Mouse (Mus musculus) hindbrain, postnatal 0 days (tissue): ENCODE data around the gene Apoa5. TPM values are rescaled to one million over a fixed set of nuclear protein-coding genes. Genes with fewer than 3 reads are reported as not detected.

ENCODE experiments used
- ATAC-seq: fragments of 200-750 bp; cut with Nextera tagmentation; 2 replicates; pipeline ENCODE4 v1.8.0; 2017; ENCODE audit warnings: mild to moderate bottlenecking, moderate TSS enrichment, moderate library complexity
- DNase-seq: peaks from one replicate; pipeline ENCODE4 v3.0.0-alpha.2; 2015; ENCODE audit warnings: low spot score
- H3K27ac ChIP-seq: fragments of 300-500 bp; sonication (generic); 2 replicates; pipeline ENCODE4 v1.5.1; 2014; ENCODE audit warnings: mild to moderate bottlenecking
- H3K27me3 ChIP-seq: fragments of 300-500 bp; sonication (generic); 2 replicates; pipeline ENCODE4 v1.6.1; 2014; ENCODE audit warnings: low read length, mixed read lengths; ENCODE audit not compliant: insufficient read depth
- H3K36me3 ChIP-seq: fragments of 300-500 bp; sonication (generic); 2 replicates; pipeline ENCODE4 v1.6.1; 2014; ENCODE audit warnings: low read length, mixed read lengths; ENCODE audit not compliant: insufficient read depth
- H3K4me1 ChIP-seq: fragments of 300-500 bp; sonication (generic); 2 replicates; pipeline ENCODE4 v1.6.1; 2014; ENCODE audit warnings: antibody characterized with exemption, low read length, mixed read lengths; ENCODE audit not compliant: insufficient read depth
- H3K4me2 ChIP-seq: fragments of 300-500 bp; sonication (generic); 2 replicates; pipeline ENCODE4 v1.6.1; 2014; ENCODE audit warnings: low read depth, mild to moderate bottlenecking, low read length, moderate library complexity, mixed read lengths
- H3K4me3 ChIP-seq: fragments of 300-500 bp; sonication (generic); 2 replicates; pipeline ENCODE4 v1.5.1; 2014; ENCODE audit warnings: low read length
- H3K9ac ChIP-seq: fragments of 300-500 bp; sonication (generic); replicated peaks from 2 replicates; pipeline ENCODE4 v1.6.1; 2014; ENCODE audit warnings: mild to moderate bottlenecking, low read length, moderate library complexity, mixed read lengths
- H3K9me3 ChIP-seq: fragments of 300-500 bp; sonication (generic); 2 replicates; pipeline ENCODE4 v1.6.1; 2016; ENCODE audit warnings: low read length, mixed read lengths
- CTCF ChIP-seq: IDR thresholded peaks from 2 replicates; pipeline ENCODE4 v1.5.1; 2016; ENCODE audit warnings: antibody characterized with exemption, control low read depth, low read depth
- WGBS: fragments of 180-500 bp; shearing (Covaris S2); extraction: QIAGEN DNeasy Blood & Tissue Kit; methylation state at CpG from one replicate; pipeline ENCODE4 v1.1.7; 2014; 5-methylcytosine and 5-hydroxymethylcytosine counted together
- polyA plus RNA-seq: library from polyadenylated mRNA; unstranded; fragments of >200 nt; fragmentation: Nextera tagmentation; extraction: Ambion mirVana; gene quantifications from 2 replicates; pipeline ENCODE4 v1.2.1, GENCODE M21; 2015
- total RNA-seq: library from RNA; depleted of rRNA; stranded (reverse); fragments of >200 nt; gene quantifications from 2 replicates; pipeline ENCODE4 v1.2.3, GENCODE M21; 2014

The Apoa5 gene
- total and polyA plus RNA-seq, 2 experiments from 2014 or later, result 0.21 TPM; not detected in 1

DNA sequence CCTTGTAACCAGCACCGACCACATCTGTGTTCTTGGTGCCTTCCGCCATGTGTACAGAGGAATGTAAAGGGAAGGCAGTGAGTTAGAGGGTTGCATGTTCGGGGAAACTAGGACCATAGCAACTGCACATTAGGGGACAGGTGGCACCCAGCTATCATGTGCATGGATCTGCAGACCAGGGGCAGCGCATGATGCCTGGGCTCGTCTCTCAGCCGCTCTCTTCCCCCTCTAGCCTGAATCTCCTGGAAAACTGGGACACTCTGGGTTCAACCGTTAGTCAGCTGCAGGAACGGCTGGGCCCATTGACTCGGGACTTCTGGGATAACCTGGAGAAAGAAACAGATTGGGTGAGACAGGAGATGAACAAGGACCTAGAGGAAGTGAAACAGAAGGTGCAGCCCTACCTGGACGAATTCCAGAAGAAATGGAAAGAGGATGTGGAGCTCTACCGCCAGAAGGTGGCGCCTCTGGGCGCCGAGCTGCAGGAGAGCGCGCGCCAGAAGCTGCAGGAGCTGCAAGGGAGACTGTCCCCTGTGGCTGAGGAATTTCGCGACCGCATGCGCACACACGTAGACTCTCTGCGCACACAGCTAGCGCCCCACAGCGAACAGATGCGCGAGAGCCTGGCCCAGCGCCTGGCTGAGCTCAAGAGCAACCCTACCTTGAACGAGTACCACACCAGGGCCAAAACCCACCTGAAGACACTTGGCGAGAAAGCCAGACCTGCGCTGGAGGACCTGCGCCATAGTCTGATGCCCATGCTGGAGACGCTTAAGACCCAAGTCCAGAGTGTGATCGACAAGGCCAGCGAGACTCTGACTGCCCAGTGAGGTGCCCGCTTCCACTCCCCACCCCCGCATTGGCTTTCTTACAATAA is 38.6 kb upstream of the Apoa5 start:
- H3K9ac ChIP-seq, result peak overlapping the region; percentile 55
- peak; percentile 95 for DNase-seq
- H3K4me2 ChIP-seq, result peak overlapping the region; percentile 78
- no peaks in the 10 kb centered on the region for H3K9me3 ChIP-seq
- peak overlapping the region; percentile 41 for H3K4me3 ChIP-seq
- H3K36me3 ChIP-seq, result no peaks in the 10 kb centered on the region; the same call in 1 of the 2 replicates
- peak; percentile 95 for ATAC-seq
- 14% methylated on average over 37 of the region's 37 CpGs for WGBS
- peaks cover 3% of the 10 kb centered on the region; the same call in 1 of the 2 replicates for H3K4me1 ChIP-seq
- peak overlapping the region; percentile 77 for H3K27ac ChIP-seq
- TF ChIP-seq CTCF, result peak; percentile 90
- no peaks in the 10 kb centered on the region for H3K27me3 ChIP-seq

DNA sequence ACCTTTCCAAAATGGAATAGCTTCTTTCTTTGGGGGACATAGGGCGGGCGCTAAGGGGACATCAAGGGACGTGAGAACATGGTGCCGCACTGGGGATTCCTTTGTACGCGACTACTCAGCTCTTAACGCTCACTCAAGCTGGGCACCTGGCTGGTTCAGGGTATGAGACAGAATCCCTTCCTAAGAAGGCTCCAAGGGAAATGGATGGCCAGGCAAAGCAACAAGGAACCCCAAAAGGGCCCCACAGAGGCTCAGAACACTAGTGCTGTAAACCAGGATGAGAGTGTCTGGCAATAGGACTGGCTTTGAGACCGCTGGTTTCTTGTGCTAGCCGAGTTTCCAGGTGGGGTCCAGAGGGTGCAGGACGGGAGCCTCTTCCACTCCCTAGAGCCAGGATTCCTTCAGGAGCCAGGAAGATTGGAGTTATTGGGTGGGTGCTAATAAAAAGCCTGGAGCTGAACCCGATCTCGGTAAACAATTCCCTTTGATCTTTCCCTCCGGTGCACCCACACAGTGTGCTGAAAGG is 37.9 kb upstream of the Apoa5 start:
- DNase-seq, result peak; percentile 28
- no peaks in the 10 kb centered on the region for H3K9me3 ChIP-seq
- peak overlapping the region; percentile 55 for H3K9ac ChIP-seq
- no peak for TF ChIP-seq CTCF
- peak overlapping the region; percentile 41 for H3K4me3 ChIP-seq
- peak overlapping the region; percentile 78 for H3K4me2 ChIP-seq
- ATAC-seq, result no peak; the same call in 1 of the 2 replicates
- no peaks in the 10 kb centered on the region for H3K36me3 ChIP-seq
- H3K4me1 ChIP-seq, result peaks cover 3% of the 10 kb centered on the region; the same call in 1 of the 2 replicates
- no peaks in the 10 kb centered on the region for H3K27me3 ChIP-seq
- peak overlapping the region; percentile 77 for H3K27ac ChIP-seq
- 17% methylated on average over 13 of the region's 13 CpGs for WGBS

DNA sequence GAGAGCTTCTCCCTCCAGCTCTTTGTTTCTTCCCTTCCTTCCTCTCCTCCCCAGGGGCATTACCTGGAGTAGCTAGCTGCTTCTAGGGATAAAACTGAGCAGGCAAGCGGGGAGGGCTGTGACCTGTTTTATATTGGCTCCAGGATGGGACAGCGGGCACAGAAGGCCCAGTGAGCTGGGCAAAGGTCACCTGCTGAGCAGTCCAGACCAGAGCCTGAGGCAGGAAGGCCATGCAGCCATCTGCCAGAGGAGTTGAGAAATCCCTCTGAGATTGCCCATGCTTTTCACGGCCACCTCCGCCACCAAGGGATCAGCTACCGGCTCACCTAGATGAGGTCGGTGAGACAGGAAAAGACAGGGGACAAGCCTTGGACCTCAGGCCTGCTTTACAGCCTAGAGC is 33.2 kb upstream of the Apoa5 start:
- no peaks in the 10 kb centered on the region for H3K36me3 ChIP-seq
- H3K4me3 ChIP-seq, result no peak overlapping the region
- no peaks in the 10 kb centered on the region for H3K27me3 ChIP-seq
- ATAC-seq, result no peak
- H3K9ac ChIP-seq, result no peak overlapping the region
- no peaks in the 10 kb centered on the region for H3K4me1 ChIP-seq
- 83% methylated on average over 6 of the region's 6 CpGs for WGBS
- H3K9me3 ChIP-seq, result no peaks in the 10 kb centered on the region
- no peak overlapping the region for H3K4me2 ChIP-seq
- H3K27ac ChIP-seq, result no peak overlapping the region
- no peak for TF ChIP-seq CTCF
- no peak for DNase-seq

DNA sequence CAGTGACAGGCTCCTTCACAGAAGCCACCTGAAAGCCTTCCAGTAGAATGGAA is 33.0 kb upstream of the Apoa5 start, which contains the start of gene Apoc3:
Gene Apoc3 (minus strand): TSS at position 41 of the 53 bp plus-strand sequence.
- Histone ChIP-seq H3K9me3 (no peaks in the 10 kb centered on the region), H3K27ac (no peak within 1 kb of the TSS), H3K4me3 (no peak within 1 kb of the TSS), H3K4me2 (no peak within 1 kb of the TSS), H3K36me3 (no peaks in the 10 kb centered on the region), H3K4me1 (no peaks in the 10 kb centered on the region), H3K9ac (no peak within 1 kb of the TSS), H3K27me3 (no peaks in the 10 kb centered on the region)
- no peak for DNase-seq
- no peak for TF ChIP-seq CTCF
- no peak for ATAC-seq

DNA sequence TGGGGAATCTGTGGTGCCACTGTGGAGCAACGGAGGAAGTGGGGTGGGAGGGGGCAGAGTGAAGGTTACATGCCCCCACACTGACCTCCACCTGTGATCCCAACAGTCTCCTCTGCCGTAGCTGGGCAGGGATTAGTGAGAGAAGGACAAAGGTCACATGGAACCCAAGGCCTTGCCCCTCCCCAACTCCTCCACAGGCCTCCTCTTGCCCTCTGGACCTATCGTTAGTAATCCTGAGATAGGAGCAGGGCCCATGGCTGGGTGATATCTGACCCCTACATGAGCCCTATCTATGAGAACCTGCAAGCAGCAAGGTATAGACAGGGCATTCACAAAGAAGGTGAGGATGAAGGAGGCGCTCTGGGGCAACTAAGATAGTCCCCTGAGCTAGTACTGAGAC is 32.8 kb upstream of the Apoa5 start:
- no peak for TF ChIP-seq CTCF
- H3K4me1 ChIP-seq, result no peaks in the 10 kb centered on the region
- H3K9ac ChIP-seq, result no peak overlapping the region
- H3K27me3 ChIP-seq, result no peaks in the 10 kb centered on the region
- no peak for DNase-seq
- H3K27ac ChIP-seq, result no peak overlapping the region
- H3K36me3 ChIP-seq, result no peaks in the 10 kb centered on the region
- no peak for ATAC-seq
- WGBS, result 68% methylated on average over 4 of the region's 4 CpGs
- H3K9me3 ChIP-seq, result no peaks in the 10 kb centered on the region
- H3K4me3 ChIP-seq, result no peak overlapping the region
- H3K4me2 ChIP-seq, result no peak overlapping the region

DNA sequence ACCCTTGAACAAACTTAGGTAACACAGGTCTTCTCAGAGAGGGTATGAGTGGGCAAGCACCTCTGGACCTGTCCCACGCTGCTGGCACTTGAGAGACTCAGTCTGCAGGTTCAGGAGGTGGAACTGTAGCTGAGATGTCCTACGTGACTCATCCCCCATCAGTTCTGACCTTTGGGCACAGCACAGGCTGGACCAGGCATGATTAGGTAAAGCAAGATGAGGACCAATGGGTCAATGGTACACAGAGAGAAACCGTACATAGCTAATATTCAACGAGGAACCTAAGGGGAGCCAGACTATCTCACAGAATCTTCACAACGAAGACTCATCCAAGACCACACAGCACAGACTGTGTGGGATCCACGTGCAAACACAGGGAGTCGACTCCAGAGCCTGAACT is 29.6 kb upstream of the Apoa5 start:
- ATAC-seq (no peak), DNase-seq (no peak)
- H3K36me3 ChIP-seq, result no peaks in the 10 kb centered on the region
- 86% methylated on average over 7 of the region's 7 CpGs for WGBS
- no peak for TF ChIP-seq CTCF
- H3K4me3 ChIP-seq, result no peak overlapping the region
- H3K4me1 ChIP-seq, result no peaks in the 10 kb centered on the region
- no peak overlapping the region for H3K4me2 ChIP-seq
- no peak overlapping the region for H3K27ac ChIP-seq
- H3K27me3 ChIP-seq, result no peaks in the 10 kb centered on the region
- no peak overlapping the region for H3K9ac ChIP-seq
- no peaks in the 10 kb centered on the region for H3K9me3 ChIP-seq

DNA sequence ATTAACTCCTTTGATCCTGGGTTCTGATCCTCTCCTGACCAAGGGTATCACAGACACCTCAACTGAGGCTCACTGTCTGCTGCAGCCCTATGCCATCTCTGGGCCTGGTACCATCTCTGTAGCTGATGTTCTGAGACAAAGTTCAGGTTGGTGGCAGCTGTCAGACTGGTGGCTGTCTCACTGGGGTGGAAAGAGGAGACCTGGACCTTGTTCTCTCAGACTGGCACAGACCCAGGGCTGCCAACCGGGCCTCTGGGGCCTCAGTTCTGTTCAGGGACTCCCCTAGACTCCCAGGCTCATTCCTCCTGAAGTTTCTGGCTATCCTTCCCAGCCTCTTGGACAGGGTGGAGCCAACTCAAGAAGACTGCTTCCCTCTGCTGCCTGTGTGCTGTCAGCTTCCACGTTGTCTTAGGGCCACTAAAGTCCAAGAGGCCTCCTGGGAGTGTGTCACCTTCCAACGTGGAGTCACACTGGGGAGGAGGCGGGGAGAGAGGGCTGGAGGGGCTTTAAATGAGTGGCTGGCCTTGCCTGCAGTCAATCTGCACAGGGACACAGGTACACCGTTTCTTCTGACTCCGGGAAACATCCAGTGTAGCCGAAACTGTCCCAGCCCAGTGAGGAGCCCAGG is 27.8 kb upstream of the Apoa5 start, which contains the start of gene Apoa4:
Gene Apoa4 (plus strand): TSS at position 171 of the 628 bp plus-strand sequence.
- no peak within 1 kb of the TSS for H3K4me3 ChIP-seq
- TF ChIP-seq CTCF, result no peak
- no peak within 1 kb of the TSS for H3K4me2 ChIP-seq
- no peak for DNase-seq
- H3K4me1 ChIP-seq, result no peaks in the 10 kb centered on the region
- no peaks in the 10 kb centered on the region for H3K27me3 ChIP-seq
- no peak for ATAC-seq
- H3K27ac ChIP-seq, result no peak within 1 kb of the TSS
- no peaks in the 10 kb centered on the region for H3K36me3 ChIP-seq
- H3K9me3 ChIP-seq, result no peaks in the 10 kb centered on the region
- H3K9ac ChIP-seq, result no peak within 1 kb of the TSS
- WGBS, result 65% methylated on average over 7 of the region's 7 CpGs
